Mouse (Mus musculus): ENCODE results near the gene Dmrt3. TPM values are rescaled to one million over a fixed set of nuclear protein-coding genes. Genes with fewer than 3 reads are reported as not detected.

Gene Dmrt3
- total and polyA plus RNA-seq, 3 experiments, result not detected

GRCm38 (mm10) chr19:25610411-25611111 lies 460 bp downstream of the Dmrt3 start:
- H3K4me3 ChIP-seq (replicated peaks in 1 of 3; ENCODE audit: low read depth in 2 of 3, low read length in 2 of 3, poor library complexity in 1 of 3), result no peak overlapping the region
- H3K79me2 ChIP-seq (replicated peaks; ENCODE audit: control insufficient read depth, extremely low read depth, insufficient read depth, poor library complexity, severe bottlenecking), result no peaks in the 10 kb centered on the region
- no peak overlapping the region for H3K9ac ChIP-seq (ENCODE audit: insufficient read depth, low read depth)
- no peak overlapping the region for H3K27ac ChIP-seq (ENCODE audit: insufficient read depth, low read depth)
- peaks cover 4% of the 10 kb centered on the region for H3K9me3 ChIP-seq (replicated peaks; ENCODE audit: low read length)
- no peak for TF ChIP-seq JUN (IDR thresholded peaks at IDR 0.05; ENCODE audit: insufficient read depth, low read depth, low read length)
- no peak for TF ChIP-seq ZC3H11A (IDR thresholded peaks at IDR 0.05; ENCODE audit: low read depth, low read length)
- TF ChIP-seq TCF12 (IDR thresholded peaks at IDR 0.05; ENCODE audit: low read depth, low read length), result no peak
- TF ChIP-seq E2F4 (IDR thresholded peaks at IDR 0.05; ENCODE audit: insufficient replicate concordance, low read depth, low read length), result no peak
- no peak for TF ChIP-seq CTCF (conservative IDR thresholded peaks at IDR 0.05 in 1 of 2, IDR thresholded peaks at IDR 0.05 in 1 of 2; ENCODE audit: low read depth in 2 of 2, low read length in 2 of 2)
- no peak for TF ChIP-seq MAX (IDR thresholded peaks at IDR 0.05; ENCODE audit: low read length)
- no peak for TF ChIP-seq TBP (conservative IDR thresholded peaks at IDR 0.05; ENCODE audit: low read depth, low read length)
- no peak for TF ChIP-seq SMC3 (IDR thresholded peaks at IDR 0.05; ENCODE audit: low read depth, low read length)
- dilution Hi-C loops (cut with MboI; ENCODE audit: extremely low pct_ligation_motif_present, extremely low pct_unique_long_range_greater_than_20kb, low sequenced_read_pairs) (no loop called here), in situ Hi-C loops (cut with MboI; ENCODE audit: low pct_ligation_motif_present, low pct_unique_long_range_greater_than_20kb, low sequenced_read_pairs) (no loop called here)
- H3K36me3 ChIP-seq (replicated peaks in 1 of 2; ENCODE audit: control insufficient read depth in 1 of 2, insufficient read depth in 1 of 2, low read length in 1 of 2), result no peaks in the 10 kb centered on the region
- H3K4me2 ChIP-seq (ENCODE audit: insufficient read depth, low read depth, poor library complexity, severe bottlenecking), result no peak overlapping the region
- no peaks in the 10 kb centered on the region for H3K27me3 ChIP-seq (replicated peaks)
- no peaks in the 10 kb centered on the region for H3K4me1 ChIP-seq (ENCODE audit: control insufficient read depth in 1 of 2, insufficient read depth in 2 of 2)
- DNase-seq (ENCODE audit: extremely low read depth), result no peak

GRCm38 (mm10) chr19:25611116-25611515 lies 1.0 kb downstream of the Dmrt3 start:
- no peak for DNase-seq (ENCODE audit: extremely low read depth)
- Histone ChIP-seq H3K4me2 (ENCODE audit: insufficient read depth, low read depth, poor library complexity, severe bottlenecking) (no peak overlapping the region), H3K4me1 (ENCODE audit: control insufficient read depth in 1 of 2, insufficient read depth in 2 of 2) (no peaks in the 10 kb centered on the region), H3K9me3 (replicated peaks; ENCODE audit: low read length) (peaks cover 4% of the 10 kb centered on the region), H3K9ac (ENCODE audit: insufficient read depth, low read depth) (no peak overlapping the region), H3K4me3 (replicated peaks in 1 of 3; ENCODE audit: low read depth in 2 of 3, low read length in 2 of 3, poor library complexity in 1 of 3) (no peak overlapping the region), H3K79me2 (replicated peaks; ENCODE audit: control insufficient read depth, extremely low read depth, insufficient read depth, poor library complexity, severe bottlenecking) (no peaks in the 10 kb centered on the region), H3K27ac (ENCODE audit: insufficient read depth, low read depth) (no peak overlapping the region), H3K27me3 (replicated peaks) (no peaks in the 10 kb centered on the region), H3K36me3 (replicated peaks in 1 of 2; ENCODE audit: control insufficient read depth in 1 of 2, insufficient read depth in 1 of 2, low read length in 1 of 2) (no peaks in the 10 kb centered on the region)
- no peak for TF ChIP-seq POLR2A (IDR thresholded peaks at IDR 0.05; ENCODE audit: low read depth, low read length)
- no peak for TF ChIP-seq SIN3A (IDR thresholded peaks at IDR 0.05; ENCODE audit: low read length)
- TF ChIP-seq BHLHE40 (IDR thresholded peaks at IDR 0.05; ENCODE audit: low read depth, low read length), result no peak
- no peak for TF ChIP-seq MAZ (IDR thresholded peaks at IDR 0.05; ENCODE audit: low read depth, low read length)
- no peak for TF ChIP-seq ZMIZ1 (IDR thresholded peaks at IDR 0.05; ENCODE audit: low read depth, low read length)
- in situ Hi-C loops (cut with MboI; ENCODE audit: low pct_ligation_motif_present, low pct_unique_long_range_greater_than_20kb, low sequenced_read_pairs), result no loop called here
- dilution Hi-C loops (cut with MboI; ENCODE audit: extremely low pct_ligation_motif_present, extremely low pct_unique_long_range_greater_than_20kb, low sequenced_read_pairs), result no loop called here
